Mouse (Mus musculus): Measurements from ENCODE around the gene Hipk2. TPM values are rescaled to one million over a fixed set of nuclear protein-coding genes. Genes with fewer than 3 reads are reported as not detected.

Gene Hipk2
- 10 to 100 TPM; 60.4 to 62.3 TPM for total RNA-seq (2021)
- long read RNA-seq, experiment 1, partial matches to known transcripts: 5 of 7 reads
- long read RNA-seq, experiment 1, other reads (novel, unspliced or antisense): 2 of 7 reads
- long read RNA-seq, experiment 2, full-length matches to known transcripts: 2 of 8 reads
- long read RNA-seq, experiment 2, partial matches to known transcripts: 6 of 8 reads
- long read RNA-seq, experiment 2, other reads (novel, unspliced or antisense): 0 of 8 reads

DNA sequence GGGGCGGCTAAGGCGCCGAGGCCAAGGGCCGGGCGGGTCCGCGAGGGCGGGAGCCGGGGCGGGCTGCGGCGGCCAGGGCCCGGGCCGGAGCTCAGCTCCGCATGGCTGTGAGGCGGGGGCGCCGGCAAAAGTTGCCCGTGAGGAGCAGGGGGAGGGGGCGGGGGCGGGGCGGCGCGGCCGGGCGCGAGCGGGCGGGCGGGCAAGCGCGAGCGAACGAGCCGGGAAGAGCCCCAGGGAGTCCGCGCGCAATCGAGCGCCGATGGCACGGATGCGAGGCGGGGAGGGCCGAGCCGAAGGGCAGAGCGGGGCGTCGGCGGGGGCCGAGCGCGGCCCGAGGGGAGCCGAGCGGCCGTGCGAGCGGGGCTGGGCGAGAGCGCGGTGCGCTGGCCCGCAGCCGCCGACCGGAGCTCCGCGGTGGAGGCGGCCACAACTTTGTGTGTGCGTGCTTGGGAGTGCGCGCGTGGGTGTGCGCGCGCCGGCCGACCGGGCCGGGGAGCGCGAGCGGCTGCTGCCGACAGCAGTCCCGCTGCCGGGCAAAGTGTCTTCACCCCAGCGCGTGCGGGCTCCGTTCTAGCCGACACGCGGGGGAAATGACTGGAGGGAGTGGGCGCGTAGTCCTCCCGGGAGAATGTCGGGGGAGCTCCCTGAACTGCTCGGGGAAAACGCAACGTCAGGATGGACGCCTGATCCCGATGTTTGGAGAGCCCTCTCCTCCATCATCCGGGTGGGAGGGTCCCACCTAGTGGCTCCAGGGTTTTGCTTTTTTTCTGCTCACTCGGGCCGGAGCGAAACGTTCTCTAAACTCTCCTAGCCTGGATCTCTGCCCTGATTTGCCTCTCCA is at the start of gene Hipk2:
Hipk2 (minus strand) TSS at position 95 of the 841 bp plus-strand sequence.
- peak; percentile 71 to 78 for DNase-seq (ENCODE audit: low spot score in 2 of 2)

DNA sequence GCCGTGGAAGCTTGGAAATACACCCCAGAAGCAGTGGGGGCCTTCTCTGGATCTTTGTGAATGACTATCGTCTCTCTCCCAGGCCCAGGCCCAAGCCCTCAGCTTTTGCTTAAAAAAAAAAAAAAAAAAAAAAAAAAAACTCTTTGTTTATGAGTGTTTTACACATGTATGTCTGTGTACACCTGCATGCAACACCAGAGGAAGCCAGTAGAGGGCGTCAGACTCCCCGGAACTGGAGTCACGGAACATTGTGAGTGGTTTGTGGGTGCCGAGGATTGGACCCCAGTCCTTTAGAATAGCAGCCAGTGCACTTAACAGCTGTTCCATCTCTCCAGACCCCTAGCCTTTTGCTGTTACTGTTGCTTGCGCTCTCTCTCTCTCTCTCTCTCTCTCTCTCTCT is 49.8 kb upstream of the Hipk2 start:
- DNase-seq (ENCODE audit: low spot score in 2 of 2): no peak

DNA sequence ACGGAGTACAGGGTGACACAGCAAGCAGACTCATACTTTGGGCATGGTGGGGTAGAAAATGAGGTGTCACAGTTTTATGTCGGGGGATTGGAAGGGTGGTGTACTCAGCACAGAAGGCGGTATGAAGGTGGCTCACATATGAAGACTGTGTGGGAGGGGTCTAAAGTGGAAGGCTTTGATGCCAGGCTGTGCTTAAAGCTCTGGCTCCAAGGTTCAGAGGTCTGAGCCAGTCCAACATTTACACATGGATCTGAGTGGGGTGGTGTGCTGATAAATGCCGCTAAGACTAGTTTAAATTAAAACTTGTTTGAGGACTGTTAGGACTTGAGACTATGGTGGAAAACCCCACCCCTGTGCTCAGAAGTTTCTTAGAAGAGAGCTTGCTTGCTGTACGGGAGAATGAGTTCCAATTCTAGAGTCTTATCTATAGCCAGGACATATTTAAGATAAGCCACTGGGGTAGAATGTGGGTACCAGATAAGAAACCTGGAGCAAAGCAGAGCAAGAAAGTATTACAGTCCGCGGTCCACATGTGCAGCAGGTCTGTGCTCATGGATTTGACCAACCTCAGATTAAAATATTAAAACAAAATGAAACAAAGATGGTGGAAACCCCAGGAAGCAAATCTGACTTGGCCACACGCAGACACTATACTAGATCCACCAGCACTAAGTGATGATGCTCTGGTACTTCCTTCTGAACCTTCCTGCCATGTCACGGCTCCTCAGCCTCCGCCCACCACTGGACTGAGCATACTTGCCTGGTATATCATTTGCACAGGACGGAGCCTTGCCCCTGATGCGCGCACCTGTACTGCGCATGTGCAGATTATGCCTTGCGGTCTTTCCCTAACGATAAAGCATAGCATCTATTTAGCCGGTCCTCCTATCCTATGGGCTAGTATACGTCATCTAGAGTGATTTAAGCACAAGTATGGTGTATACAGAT is 48.2 kb upstream of the Hipk2 start:
- DNase-seq (ENCODE audit: low spot score in 2 of 2): no peak

DNA sequence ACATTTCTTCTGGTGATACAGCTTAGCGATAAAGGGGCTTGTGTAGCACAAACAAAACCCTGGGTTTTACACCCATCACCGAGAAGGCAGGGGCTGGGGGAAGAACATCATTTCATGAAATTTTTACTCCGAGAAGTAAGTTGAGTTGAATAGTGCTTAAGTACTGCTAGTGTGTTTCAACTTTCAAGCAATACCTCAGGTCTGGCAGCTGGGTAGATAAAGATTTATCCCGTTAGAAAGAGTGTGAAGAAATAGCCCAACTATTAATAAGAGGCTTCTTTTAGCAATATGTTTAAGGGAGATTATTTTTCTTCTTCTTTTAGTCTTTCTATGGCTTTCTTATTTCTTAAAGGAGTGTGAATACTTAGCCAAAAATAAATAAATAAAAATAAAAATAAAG is 47.5 kb upstream of the Hipk2 start:
- DNase-seq (ENCODE audit: low spot score in 2 of 2): no peak

DNA sequence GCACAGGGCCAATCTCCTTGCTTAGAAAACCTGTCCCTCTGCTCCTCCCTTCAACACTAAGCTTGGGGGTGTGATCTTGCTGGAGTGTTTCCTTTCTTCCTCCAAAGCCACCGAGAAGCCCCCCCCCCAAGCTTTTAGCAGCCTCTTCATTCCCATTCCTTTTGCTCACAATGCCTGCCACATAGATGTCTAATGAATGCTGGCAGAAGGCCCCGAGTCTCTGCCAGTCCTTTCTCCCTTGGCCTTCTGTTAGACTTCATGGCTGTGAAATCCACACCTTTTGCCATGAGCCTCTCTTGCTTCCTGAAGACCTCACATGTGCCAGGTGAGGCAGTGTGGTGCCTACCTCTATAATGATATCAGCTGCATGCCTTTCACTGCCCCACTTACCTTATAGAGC is 46.6 kb upstream of the Hipk2 start:
- DNase-seq (ENCODE audit: low spot score in 2 of 2): no peak

DNA sequence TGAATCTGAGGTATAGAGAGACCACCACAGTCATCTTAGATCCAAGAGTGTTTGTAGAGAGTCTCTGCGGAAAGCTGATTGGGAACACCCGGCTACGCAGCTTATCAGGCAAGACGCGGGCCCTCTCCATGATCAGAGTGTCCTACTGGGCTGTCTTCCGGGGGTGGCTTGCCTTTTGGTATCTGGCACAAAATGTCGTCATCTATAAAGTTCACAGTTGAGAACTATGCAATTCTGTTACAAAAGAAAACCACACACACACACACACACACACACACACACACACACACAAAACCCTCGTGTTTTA is 45.8 kb upstream of the Hipk2 start:
- DNase-seq (ENCODE audit: low spot score in 2 of 2): no peak

DNA sequence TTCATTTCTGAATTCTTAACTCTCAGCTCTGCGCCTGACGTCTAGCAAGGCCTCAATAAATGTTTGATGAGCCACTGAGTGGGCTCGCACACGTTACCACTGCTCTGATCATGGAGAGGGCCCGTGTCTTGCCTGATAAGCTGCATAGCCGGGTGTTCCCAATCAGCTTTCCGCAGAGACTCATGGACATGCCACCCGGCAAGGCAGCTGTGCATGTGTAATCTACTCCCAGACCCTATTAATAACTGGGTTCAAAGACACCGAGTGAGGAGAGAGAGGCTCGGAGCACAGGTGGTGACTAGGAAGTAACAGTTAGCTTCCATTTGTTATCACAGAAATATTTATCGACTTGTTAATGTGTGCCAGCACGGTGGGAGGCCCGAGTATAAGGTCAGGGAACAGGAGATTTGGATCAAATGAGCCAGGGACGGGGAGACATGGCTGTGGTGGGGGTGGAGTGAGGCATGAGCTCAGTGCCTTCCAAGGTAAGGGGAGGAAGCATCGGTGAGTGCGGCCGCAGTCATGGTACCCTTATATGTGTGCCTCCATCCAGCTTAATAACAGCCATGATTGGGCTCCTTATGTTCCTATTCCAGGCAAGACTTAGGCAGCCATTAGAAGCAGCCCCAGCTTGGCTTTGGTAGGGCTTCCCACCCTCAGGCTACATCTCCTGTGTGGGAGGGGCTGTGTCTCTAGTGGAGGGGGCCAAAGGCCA is 45.3 kb upstream of the Hipk2 start:
- no peak for DNase-seq (ENCODE audit: low spot score in 2 of 2)

DNA sequence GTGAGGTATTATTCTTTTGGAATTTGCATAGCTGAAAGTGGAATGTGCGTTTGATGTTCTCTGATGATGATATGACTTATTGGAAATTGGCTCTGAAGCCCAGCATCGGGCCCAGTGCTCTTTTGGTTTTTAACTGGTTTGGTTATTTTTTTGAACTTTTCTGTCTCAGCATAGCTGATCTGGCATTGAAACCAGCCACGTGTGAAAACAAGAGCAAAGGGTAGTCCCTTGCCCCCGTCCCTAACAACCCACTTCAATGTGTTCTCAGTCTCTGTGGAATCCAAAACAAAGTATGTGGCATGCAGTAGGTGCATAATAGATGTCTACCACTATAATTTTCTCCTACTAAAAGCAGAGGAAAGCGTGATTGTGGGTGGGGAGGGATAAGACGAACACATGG is 44.2 kb upstream of the Hipk2 start:
- DNase-seq (ENCODE audit: low spot score in 2 of 2): no peak

DNA sequence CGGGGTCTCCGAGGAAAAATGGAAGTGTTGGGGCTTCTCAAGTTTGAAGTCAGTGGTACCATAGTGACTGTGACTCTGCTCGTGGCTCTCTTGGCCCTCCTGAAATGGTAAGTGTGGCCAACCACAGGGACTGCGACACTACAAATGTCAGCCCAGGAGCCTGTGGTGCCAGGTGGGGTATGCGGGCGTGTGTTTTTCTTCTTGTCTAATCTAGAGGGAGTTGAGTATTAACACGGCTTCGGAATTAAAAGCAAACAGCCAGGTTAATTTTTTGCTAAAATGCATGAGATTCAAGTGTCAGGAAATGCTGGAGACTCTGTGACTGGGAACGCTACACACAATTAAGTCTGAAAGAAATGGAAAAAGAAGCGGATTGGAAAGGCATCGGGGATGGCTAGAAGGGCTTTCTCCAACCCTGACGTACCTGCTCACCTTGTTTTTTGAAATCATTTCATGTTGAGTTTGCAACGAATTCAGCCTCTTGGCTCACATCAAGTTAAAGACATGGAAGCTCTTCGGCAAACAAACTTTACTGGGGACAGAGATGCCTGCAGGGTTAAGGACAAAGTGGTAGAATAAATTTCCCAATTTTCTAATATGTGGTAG is 43.3 kb upstream of the Hipk2 start:
- no peak for DNase-seq (ENCODE audit: low spot score in 2 of 2)

DNA sequence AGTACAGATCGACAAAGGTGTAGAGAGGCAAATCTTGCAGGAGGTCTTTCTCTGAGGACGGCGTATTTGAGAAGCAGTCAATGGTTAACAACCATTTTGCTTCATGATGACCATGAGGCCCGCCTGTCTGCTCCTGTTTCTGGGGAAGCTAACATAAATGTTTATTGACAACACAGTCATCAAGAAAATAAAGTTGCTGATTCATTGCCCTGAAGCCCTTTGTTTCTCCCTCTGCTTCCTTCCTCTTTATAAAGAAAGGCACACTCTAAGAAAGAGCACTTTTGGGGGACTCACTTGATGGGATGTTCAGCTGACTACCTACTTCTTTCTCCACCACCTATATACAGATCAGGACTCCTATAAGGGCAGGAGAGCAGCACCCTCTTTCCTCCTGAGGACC is 42.8 kb upstream of the Hipk2 start:
- DNase-seq (ENCODE audit: low spot score in 2 of 2): no peak

DNA sequence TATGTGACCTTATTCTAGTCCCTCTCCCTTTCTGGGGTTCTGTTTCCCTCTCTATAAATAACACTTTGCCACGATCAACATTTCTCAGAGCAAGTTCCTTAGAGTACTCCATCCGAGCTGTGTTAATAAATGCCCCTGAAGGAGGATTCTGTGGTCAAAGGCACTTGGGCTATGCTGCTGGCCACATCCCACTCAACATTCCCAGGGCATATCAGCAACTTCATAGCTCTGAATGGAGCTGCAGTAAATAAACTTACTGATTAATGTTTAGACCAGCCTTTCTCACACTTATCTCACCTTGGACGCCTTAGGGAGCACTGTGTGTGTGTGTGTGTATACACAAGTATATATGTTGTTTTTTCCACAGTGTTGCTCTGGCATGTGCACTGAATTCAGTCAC is 41.5 kb upstream of the Hipk2 start:
- no peak for DNase-seq (ENCODE audit: low spot score in 2 of 2)

DNA sequence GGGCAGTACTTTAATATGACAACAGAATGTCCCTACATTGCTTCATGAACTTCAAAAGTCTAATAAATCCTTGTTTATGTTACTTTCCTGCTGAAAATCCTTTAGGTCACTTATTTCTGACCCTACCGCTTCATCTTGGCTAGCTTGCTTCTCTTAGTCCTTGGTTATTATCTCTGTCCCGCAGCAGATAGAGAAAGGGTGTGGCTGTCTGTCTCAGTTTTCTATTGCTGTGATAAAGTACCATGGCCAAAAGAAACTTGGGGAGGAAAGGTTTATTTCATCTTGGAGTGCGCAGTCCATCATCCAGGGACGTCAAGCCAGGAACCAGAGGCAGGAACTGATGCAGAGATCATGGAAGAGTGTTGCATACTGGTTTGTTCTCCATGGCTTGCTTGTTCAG is 40.6 kb upstream of the Hipk2 start:
- DNase-seq (ENCODE audit: low spot score in 2 of 2): no peak

DNA sequence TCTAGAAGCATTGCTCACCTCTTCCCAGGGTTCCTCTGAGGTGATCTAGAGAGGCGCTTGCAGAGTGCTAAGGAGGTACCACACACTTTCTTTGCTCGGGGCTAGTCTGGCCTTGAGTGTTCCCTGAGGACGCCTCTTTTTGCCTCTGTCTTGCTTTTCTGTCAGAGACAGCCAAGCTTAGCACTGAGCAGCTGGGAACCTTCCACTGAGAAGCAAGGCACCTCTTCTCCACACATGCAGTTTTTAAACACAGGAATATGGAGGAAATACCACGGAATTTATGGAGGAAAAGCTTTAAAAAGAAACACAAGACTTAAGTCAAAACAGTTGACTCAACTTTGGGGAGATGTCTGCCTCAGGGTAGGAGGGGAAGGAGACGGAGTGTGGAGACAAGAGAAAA is 39.8 kb upstream of the Hipk2 start:
- no peak for DNase-seq (ENCODE audit: low spot score in 2 of 2)

DNA sequence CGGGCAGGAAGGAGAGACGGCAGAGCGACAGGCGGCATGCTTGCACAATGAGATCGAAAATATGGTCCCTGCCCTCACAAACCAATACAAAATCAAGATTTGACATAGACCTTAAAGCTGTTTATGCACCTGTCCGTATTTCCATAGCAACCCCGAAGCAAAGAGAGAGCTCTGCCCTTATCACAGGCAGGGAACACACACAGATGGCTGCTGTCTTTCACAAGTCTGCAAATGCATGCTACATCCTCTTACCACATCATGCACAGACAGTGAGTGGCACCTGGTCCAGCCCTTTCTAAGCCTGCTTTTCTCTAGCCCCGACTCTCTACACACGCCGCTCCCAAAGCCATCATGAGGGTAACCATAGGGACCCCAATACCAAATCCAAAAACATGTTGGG is 38.2 kb upstream of the Hipk2 start:
- DNase-seq (ENCODE audit: low spot score in 2 of 2): peak in 1 of 2 experiments; percentile 15

DNA sequence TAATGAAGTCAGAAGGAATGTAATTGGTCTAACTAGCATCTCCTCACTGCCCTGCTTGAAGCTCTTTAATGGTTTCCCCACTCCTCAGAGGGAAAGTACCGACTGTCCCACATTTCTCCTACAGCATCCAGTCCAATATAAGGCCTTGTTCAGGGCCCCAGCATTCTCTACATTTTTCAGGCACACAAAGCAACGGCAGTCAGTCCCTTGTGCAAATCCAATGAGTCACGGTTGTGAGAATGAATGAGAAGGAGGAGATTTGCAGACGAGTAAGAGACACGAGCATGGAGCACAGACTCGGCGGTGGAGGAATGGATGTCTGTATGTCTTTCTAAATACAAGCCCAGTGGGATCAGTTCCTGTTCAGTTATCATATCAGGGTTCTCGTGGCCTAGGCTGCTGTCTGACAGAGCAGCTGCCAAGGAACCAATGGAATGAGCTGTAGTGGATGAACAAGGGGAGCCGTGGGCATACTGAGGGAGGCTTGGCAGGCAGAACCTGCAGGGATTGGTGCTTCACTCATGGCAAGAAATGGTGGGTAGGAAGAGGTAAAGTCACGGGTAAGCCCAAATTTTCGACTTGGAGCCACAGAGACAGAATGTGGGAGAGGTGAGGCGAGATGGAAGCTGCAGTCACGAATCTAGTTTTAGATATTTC is 37.5 kb upstream of the Hipk2 start:
- DNase-seq (ENCODE audit: low spot score in 2 of 2): no peak

DNA sequence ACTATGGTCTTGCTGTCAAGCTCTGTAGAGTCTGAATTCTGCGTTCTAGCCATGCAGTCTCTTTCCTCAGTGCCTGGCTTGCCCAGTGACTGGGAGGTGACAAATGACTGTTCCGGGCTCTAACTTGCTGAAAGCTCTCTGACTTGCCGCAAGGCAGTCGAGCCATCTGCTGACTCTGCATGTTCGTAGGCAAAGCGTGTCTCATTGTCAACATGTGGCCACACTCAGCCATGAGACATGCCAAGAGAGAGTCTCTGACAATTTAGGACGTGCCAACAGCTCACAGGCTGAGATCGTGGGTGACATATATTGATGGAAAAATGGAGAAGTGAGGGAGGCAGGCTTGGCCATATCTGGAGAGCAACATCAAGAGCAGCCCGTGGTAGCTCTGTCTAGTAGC is 36.9 kb upstream of the Hipk2 start:
- peak in 1 of 2 experiments; percentile 43 for DNase-seq (ENCODE audit: low spot score in 2 of 2)

DNA sequence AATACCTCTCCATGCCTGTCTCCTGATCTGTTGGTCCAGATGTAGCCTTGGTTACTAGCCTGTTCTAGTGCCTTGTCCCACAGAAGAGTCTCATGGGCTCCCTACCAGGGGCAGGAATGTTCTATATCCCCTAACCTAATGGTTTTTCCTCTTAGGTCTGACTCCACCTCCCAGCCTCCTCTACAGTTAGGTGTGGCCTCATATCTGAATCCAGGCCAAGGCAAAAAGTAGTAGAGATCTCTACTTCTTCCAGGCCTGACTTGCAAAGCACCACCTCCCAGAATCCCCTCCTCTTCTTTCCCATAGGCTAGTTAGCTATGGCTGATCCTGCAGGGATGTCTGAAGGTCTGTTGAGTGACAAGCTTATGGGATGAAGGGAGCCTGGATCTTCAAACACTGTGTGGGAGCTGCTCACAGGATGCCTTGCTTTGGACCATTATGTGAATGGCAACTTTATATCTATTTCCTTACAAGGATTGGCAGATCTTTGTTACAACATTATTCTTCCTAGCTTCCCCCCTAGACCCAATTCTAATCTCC is 36.2 kb upstream of the Hipk2 start:
- DNase-seq (ENCODE audit: low spot score in 2 of 2): no peak

DNA sequence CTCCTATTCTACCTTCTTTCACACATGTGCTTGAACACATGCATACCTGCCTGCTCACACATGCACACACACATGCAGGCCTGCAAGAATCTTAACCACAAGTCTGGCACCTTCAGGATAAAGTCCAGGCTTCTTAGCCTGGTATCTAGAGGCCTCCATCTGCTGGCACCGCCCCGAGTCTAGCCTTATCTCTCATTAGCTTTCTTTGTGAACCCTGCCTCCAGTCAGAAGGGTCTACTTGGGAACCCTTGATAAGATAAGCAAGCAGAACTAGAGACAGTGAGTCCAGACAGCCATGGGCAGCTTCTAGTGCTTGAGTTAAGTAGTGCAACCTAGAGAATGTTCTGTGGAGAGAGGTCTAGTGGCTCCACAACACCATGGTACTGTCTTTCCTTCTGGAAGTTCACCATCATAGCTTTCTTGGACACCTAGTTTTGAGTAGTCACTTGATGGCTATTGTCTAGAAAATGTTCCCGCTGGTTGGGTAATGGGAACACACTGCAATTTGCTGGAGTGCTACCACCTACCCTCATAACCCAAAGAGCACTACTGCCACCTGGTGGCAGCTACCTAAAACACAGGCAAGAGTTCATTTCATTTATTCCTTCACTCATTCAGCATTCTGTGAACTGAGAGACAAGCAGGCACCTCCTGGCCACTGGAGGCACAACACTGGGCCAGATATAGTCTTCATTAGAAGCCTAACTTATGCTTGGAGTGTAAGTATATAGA is 35.0 kb upstream of the Hipk2 start:
- DNase-seq (ENCODE audit: low spot score in 2 of 2): peak; percentile 29 to 50

DNA sequence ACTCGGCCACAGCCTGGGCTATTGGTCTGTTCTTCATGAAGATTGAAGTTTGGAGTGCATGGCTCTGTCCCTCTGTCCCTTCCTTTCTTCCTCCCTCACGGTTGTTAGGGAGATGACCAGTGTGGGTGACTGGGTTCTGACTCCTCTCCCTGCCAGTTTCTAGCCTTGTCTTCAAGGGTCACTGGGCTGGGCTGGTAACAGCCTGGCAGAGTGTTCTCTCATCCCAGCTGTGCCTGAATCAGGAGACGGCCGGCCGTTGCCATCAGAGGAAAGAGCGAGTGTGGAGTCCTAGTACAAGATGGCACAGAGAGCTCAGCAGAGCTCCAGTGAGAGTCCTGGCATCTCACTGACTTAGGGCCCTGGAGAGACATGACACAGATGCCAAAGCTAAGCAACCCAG is 32.4 kb upstream of the Hipk2 start:
- DNase-seq (ENCODE audit: low spot score in 2 of 2): no peak

Measured in layer of hippocampus, postnatal 14 days (tissue).